Mouse (Mus musculus) olfactory bulb, adult 2 months (tissue): ENCODE data around the gene Tmcc2.

ENCODE experiments used
- CTCF ChIP-seq: fragments of 200-500 bp; IDR thresholded peaks from 2 replicates; pipeline ENCODE4 v1.5.1; 2012; ENCODE audit warnings: low read depth, mild to moderate bottlenecking, low read length, moderate library complexity; ENCODE audit not compliant: insufficient read depth
- POLR2A ChIP-seq: fragments of 200-500 bp; IDR thresholded peaks from 2 replicates; pipeline ENCODE4 v1.6.1; 2012; ENCODE audit warnings: mild to moderate bottlenecking, low read depth, low read length, moderate library complexity; ENCODE audit not compliant: insufficient read depth

DNA sequence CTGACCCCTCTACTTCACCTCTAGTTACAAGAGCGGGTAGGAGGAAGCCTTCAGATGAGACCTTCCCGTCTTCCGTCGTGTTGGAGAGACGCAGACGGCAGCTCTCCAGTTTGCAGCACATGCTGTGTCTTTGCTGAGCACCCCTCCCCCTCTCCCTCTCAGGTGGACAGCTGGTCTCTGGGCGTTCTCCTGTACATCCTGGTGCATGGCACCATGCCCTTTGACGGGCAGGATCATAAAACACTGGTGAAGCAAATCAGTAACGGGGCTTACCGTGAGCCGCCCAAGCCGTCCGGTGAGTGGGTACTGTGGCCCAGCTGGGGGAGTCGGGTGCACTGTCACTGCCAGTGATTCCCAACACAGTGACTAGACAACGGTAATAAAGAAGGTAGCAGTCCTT, 60.7 kb downstream of the Tmcc2 start:
- TF ChIP-seq CTCF (no peak), POLR2A (no peak)
